Mouse (Mus musculus): ENCODE measurements at regions not wholly inside any gene's neighbourhood (a gene's known extent, or its start where the extent isn't known, plus 50 kb on each side); places are given as distances from the start of the nearest gene placed in this dataset.

- WGBS: 68% methylated on average over 6 of the region's 6 CpGs
- Histone ChIP-seq H3K27ac (replicated peaks) (no peak overlapping the region), H3K36me3 (no peaks in the 10 kb centered on the region), H3K9ac (no peak overlapping the region), H3K27me3 (replicated peaks) (peaks cover 61% of the 10 kb centered on the region), H3K4me1 (peaks cover 14% of the 10 kb centered on the region), H3K9me3 (no peaks in the 10 kb centered on the region), H3K4me3 (no peak overlapping the region), H3K4me2 (no peak overlapping the region)
- ATAC-seq (ENCODE audit: extremely low read depth, insufficient number of reproducible peaks, low FRiP score, low TSS enrichment): no peak
Measured at GRCm38 (mm10) chr17:15193831-15194230, 152.5 kb upstream of the Gm3448 start.

- Histone ChIP-seq H3K4me3 (no peak overlapping the region), H3K9ac (no peak overlapping the region), H3K4me2 (no peak overlapping the region), H3K4me1 (peaks cover 14% of the 10 kb centered on the region), H3K27me3 (replicated peaks) (peaks cover 59% of the 10 kb centered on the region), H3K9me3 (no peaks in the 10 kb centered on the region), H3K36me3 (no peaks in the 10 kb centered on the region), H3K27ac (replicated peaks) (no peak overlapping the region)
- WGBS: 63% methylated on average over 7 of the region's 7 CpGs
- ATAC-seq (ENCODE audit: extremely low read depth, insufficient number of reproducible peaks, low FRiP score, low TSS enrichment): no peak
Measured at GRCm38 (mm10) chr17:15192840-15193239, 151.5 kb upstream of the Gm3448 start.

- ATAC-seq (ENCODE audit: extremely low read depth, insufficient number of reproducible peaks, low FRiP score, low TSS enrichment): no peak
- Histone ChIP-seq H3K4me1 (no peaks in the 10 kb centered on the region), H3K36me3 (no peaks in the 10 kb centered on the region), H3K4me3 (no peak overlapping the region), H3K9ac (no peak overlapping the region), H3K27ac (replicated peaks) (no peak overlapping the region), H3K27me3 (replicated peaks) (peaks cover 58% of the 10 kb centered on the region), H3K4me2 (no peak overlapping the region), H3K9me3 (no peaks in the 10 kb centered on the region)
- WGBS: 20% methylated on average over 5 of the region's 5 CpGs
Measured at GRCm38 (mm10) chr17:15185217-15185616, 143.9 kb upstream of the Gm3448 start.

GRCm38 (mm10) chr17:15183800-15184199, 142.5 kb upstream of the Gm3448 start:
- Histone ChIP-seq H3K27me3 (replicated peaks) (peaks cover 56% of the 10 kb centered on the region), H3K36me3 (no peaks in the 10 kb centered on the region), H3K9me3 (no peaks in the 10 kb centered on the region), H3K4me1 (no peaks in the 10 kb centered on the region), H3K4me3 (no peak overlapping the region), H3K4me2 (no peak overlapping the region), H3K27ac (replicated peaks) (no peak overlapping the region), H3K9ac (no peak overlapping the region)
- WGBS: 73% methylated on average over 6 of the region's 6 CpGs
- ATAC-seq (ENCODE audit: extremely low read depth, insufficient number of reproducible peaks, low FRiP score, low TSS enrichment): no peak

- 41% methylated on average over 4 of the region's 4 CpGs for WGBS
- no peak overlapping the region for H3K27ac ChIP-seq (replicated peaks)
- no peak for ATAC-seq (ENCODE audit: extremely low read depth, insufficient number of reproducible peaks, low FRiP score, low TSS enrichment)
Measured at GRCm38 (mm10) chr17:15182105-15182504, 140.8 kb upstream of the Gm3448 start.

GRCm38 (mm10) chr17:15180223-15180860, 139.0 kb upstream of the Gm3448 start:
- 45% methylated on average over 10 of the region's 10 CpGs for WGBS

More at GRCm38 (mm10) chr17:15182105-15182504, 140.8 kb upstream of the Gm3448 start:
- H3K9me3 ChIP-seq: no peaks in the 10 kb centered on the region
- no peak overlapping the region for H3K4me2 ChIP-seq
- no peak overlapping the region for H3K4me3 ChIP-seq
- peaks cover 53% of the 10 kb centered on the region for H3K27me3 ChIP-seq (replicated peaks)
- H3K36me3 ChIP-seq: no peaks in the 10 kb centered on the region
- no peaks in the 10 kb centered on the region for H3K4me1 ChIP-seq
- no peak overlapping the region for H3K9ac ChIP-seq

GRCm38 (mm10) chr17:15179411-15179951, 138.1 kb upstream of the Gm3448 start:
- peaks cover 40% of the 10 kb centered on the region for H3K27me3 ChIP-seq (replicated peaks)
- ATAC-seq (ENCODE audit: extremely low read depth, insufficient number of reproducible peaks, low FRiP score, low TSS enrichment): no peak
- no peak overlapping the region for H3K4me2 ChIP-seq
- no peak overlapping the region for H3K4me3 ChIP-seq
- no peaks in the 10 kb centered on the region for H3K9me3 ChIP-seq
- WGBS: 54% methylated on average over 4 of the region's 4 CpGs
- H3K4me1 ChIP-seq: no peaks in the 10 kb centered on the region
- no peak overlapping the region for H3K27ac ChIP-seq (replicated peaks)
- no peak overlapping the region for H3K9ac ChIP-seq
- H3K36me3 ChIP-seq: no peaks in the 10 kb centered on the region

More at GRCm38 (mm10) chr17:15180223-15180860, 139.0 kb upstream of the Gm3448 start:
- Histone ChIP-seq H3K36me3 (no peaks in the 10 kb centered on the region), H3K4me3 (no peak overlapping the region), H3K4me1 (no peaks in the 10 kb centered on the region), H3K9ac (no peak overlapping the region), H3K9me3 (no peaks in the 10 kb centered on the region), H3K27ac (replicated peaks) (no peak overlapping the region), H3K4me2 (no peak overlapping the region), H3K27me3 (replicated peaks) (peaks cover 49% of the 10 kb centered on the region)
- no peak for ATAC-seq (ENCODE audit: extremely low read depth, insufficient number of reproducible peaks, low FRiP score, low TSS enrichment)

GRCm38 (mm10) chr17:15177390-15177789, 136.1 kb upstream of the Gm3448 start:
- no peaks in the 10 kb centered on the region for H3K9me3 ChIP-seq
- H3K27me3 ChIP-seq (replicated peaks): peaks cover 34% of the 10 kb centered on the region
- H3K9ac ChIP-seq: no peak overlapping the region
- no peaks in the 10 kb centered on the region for H3K4me1 ChIP-seq
- no peak overlapping the region for H3K4me3 ChIP-seq
- 55% methylated on average over 3 of the region's 3 CpGs for WGBS
- no peak overlapping the region for H3K27ac ChIP-seq (replicated peaks)
- no peak overlapping the region for H3K4me2 ChIP-seq
- H3K36me3 ChIP-seq: no peaks in the 10 kb centered on the region
- ATAC-seq (ENCODE audit: extremely low read depth, insufficient number of reproducible peaks, low FRiP score, low TSS enrichment): no peak

- H3K4me1 ChIP-seq: no peaks in the 10 kb centered on the region
- H3K4me2 ChIP-seq: no peak overlapping the region
- peaks cover 10% of the 10 kb centered on the region; the same call in 1 of the 2 replicates for H3K27me3 ChIP-seq (replicated peaks)
- H3K9ac ChIP-seq: no peak overlapping the region
- 49% methylated on average over 9 of the region's 9 CpGs for WGBS
- H3K4me3 ChIP-seq: no peak overlapping the region
- H3K27ac ChIP-seq (replicated peaks): no peak overlapping the region
- ATAC-seq (ENCODE audit: extremely low read depth, insufficient number of reproducible peaks, low FRiP score, low TSS enrichment): no peak
- no peaks in the 10 kb centered on the region for H3K9me3 ChIP-seq
- no peaks in the 10 kb centered on the region for H3K36me3 ChIP-seq
Measured at GRCm38 (mm10) chr17:15174354-15174953, 133.1 kb upstream of the Gm3448 start.

GRCm38 (mm10) chr17:15167927-15168326, 126.6 kb upstream of the Gm3448 start:
- H3K27me3 ChIP-seq (replicated peaks): 0 out of 2 replicates have a peak, but pooled peaks cover 7% of the 10 kb centered on the region
- no peaks in the 10 kb centered on the region for H3K36me3 ChIP-seq
- H3K9ac ChIP-seq: no peak overlapping the region
- ATAC-seq (ENCODE audit: extremely low read depth, insufficient number of reproducible peaks, low FRiP score, low TSS enrichment): no peak
- no peaks in the 10 kb centered on the region for H3K9me3 ChIP-seq
- no peaks in the 10 kb centered on the region for H3K4me1 ChIP-seq
- no peak overlapping the region for H3K4me2 ChIP-seq
- no peak overlapping the region for H3K27ac ChIP-seq (replicated peaks)
- H3K4me3 ChIP-seq: no peak overlapping the region
- WGBS: 73% methylated on average over 3 of the region's 3 CpGs

- Histone ChIP-seq H3K9ac (no peak overlapping the region), H3K36me3 (no peaks in the 10 kb centered on the region), H3K4me1 (peaks cover 9% of the 10 kb centered on the region), H3K4me3 (no peak overlapping the region), H3K27ac (replicated peaks) (no peak overlapping the region), H3K27me3 (replicated peaks) (0 out of 2 replicates have a peak, but pooled peaks cover 3% of the 10 kb centered on the region), H3K4me2 (no peak overlapping the region), H3K9me3 (no peaks in the 10 kb centered on the region)
- ATAC-seq (ENCODE audit: extremely low read depth, insufficient number of reproducible peaks, low FRiP score, low TSS enrichment): no peak
- 64% methylated on average over 5 of the region's 5 CpGs for WGBS
Measured at GRCm38 (mm10) chr17:15157693-15158333, 116.5 kb upstream of the Gm3448 start.

Measured in heart, embryonic 13.5 days (tissue).